Mouse (Mus musculus) spleen, adult 2 months (tissue): Measurements from ENCODE around the gene Ntm. TPM values are rescaled to one million over a fixed set of nuclear protein-coding genes. Genes with fewer than 3 reads are reported as not detected.

Source experiments
- DNase-seq, 2 experiments: peaks; one replicate each; pipeline versions ENCODE4 v3.0.0 to v3.0.0-alpha.2; 2012 to 2021; ENCODE audit warnings: low spot score in 2 of 2, low read depth in 1 of 2
- H3K27ac ChIP-seq: fragments of 200-500 bp; 2 replicates; pipeline ENCODE4 v1.5.1; 2012; ENCODE audit warnings: low read length, inconsistent platforms; ENCODE audit not compliant: insufficient read depth
- H3K27me3 ChIP-seq: fragments of 200-500 bp; 2 replicates; pipeline ENCODE4 v1.6.1; 2012; ENCODE audit warnings: mild to moderate bottlenecking, moderate library complexity, low read length, inconsistent platforms; ENCODE audit not compliant: control insufficient read depth, insufficient read depth
- H3K36me3 ChIP-seq: fragments of 200-500 bp; 2 replicates; pipeline ENCODE4 v1.6.1; 2012; ENCODE audit warnings: mild to moderate bottlenecking, low read length, inconsistent platforms; ENCODE audit not compliant: control insufficient read depth, insufficient read depth
- H3K4me1 ChIP-seq: fragments of 200-500 bp; 2 replicates; pipeline ENCODE4 v1.6.1; 2011; ENCODE audit warnings: inconsistent platforms; ENCODE audit not compliant: control insufficient read depth, insufficient read depth, insufficient read length
- H3K4me3 ChIP-seq: fragments of 200-500 bp; 2 replicates; pipeline ENCODE4 v1.5.1; 2011; ENCODE audit warnings: mild to moderate bottlenecking, inconsistent platforms; ENCODE audit not compliant: insufficient read depth, insufficient read length; ENCODE audit errors: extremely low read depth
- CTCF ChIP-seq: fragments of 200-500 bp; IDR thresholded peaks from 2 replicates; pipeline ENCODE4 v1.5.1; 2011; ENCODE audit warnings: mild to moderate bottlenecking, inconsistent platforms; ENCODE audit not compliant: insufficient read depth, insufficient read length, insufficient replicate concordance; ENCODE audit errors: extremely low read depth
- POLR2A ChIP-seq: fragments of 200-500 bp; IDR thresholded peaks from 2 replicates; pipeline ENCODE4 v1.6.1; 2011; ENCODE audit warnings: low read depth, low read length, inconsistent platforms
- WGBS: fragments of 180-500 bp; shearing (Covaris S2); methylation state at CpG from one replicate; pipeline ENCODE4 v1.1.7; 2018; 5-methylcytosine and 5-hydroxymethylcytosine counted together
- polyA plus RNA-seq: library from polyadenylated mRNA; depleted of rRNA; stranded (reverse); fragments of >200 nt; gene quantifications from 2 replicates; pipeline ENCODE4 v1.2.3, GENCODE M21; 2012

Gene Ntm
- polyA plus RNA-seq, 1 experiment, result 0.18 TPM

DNA sequence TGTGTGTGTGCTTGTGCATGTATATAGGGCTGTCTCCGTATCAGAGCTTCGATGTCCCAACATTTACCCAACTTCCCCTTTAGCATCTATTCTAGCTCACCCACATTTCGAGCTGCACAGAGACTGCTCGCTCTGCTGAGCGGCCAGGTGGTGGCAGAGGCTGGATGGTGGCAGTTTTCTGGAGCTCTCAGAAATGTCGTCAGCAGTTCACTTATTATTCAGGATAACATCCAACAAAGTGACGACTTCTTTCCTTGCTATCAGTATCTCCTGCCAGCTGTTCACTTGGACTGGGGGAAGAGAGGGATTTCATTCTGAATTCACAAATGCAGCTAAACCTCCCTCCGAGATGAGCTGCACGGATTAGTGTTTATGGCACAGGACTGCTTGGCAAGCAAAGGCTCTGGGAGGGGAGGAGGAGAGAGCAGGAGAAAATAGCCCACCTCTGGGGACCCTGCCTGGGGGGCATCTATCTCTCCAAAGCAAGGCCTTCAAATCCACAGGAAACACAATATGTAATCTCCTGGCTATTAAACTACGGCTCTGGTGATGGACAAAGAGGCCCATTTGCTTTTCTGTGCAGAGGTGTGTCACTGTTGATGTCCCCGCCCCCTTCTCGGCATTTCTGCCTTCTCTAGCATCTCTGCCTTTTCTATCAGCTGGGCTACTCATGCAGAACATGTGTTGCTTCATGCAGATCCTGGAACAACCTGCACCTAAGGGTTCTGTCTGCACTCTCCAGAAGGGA, 159.8 kb downstream of the Ntm start:
- 44% methylated on average over 12 of the region's 12 CpGs for WGBS
- no peaks in the 10 kb centered on the region for H3K4me1 ChIP-seq
- H3K27me3 ChIP-seq, result no peaks in the 10 kb centered on the region
- no peak for TF ChIP-seq CTCF
- TF ChIP-seq POLR2A, result no peak
- no peak overlapping the region for H3K27ac ChIP-seq
- H3K4me3 ChIP-seq, result no peak overlapping the region
- no peak for DNase-seq
- no peaks in the 10 kb centered on the region for H3K36me3 ChIP-seq

- Histone ChIP-seq H3K27me3 (no peaks in the 10 kb centered on the region), H3K27ac (no peak overlapping the region), H3K36me3 (no peaks in the 10 kb centered on the region), H3K4me3 (no peak overlapping the region), H3K4me1 (no peaks in the 10 kb centered on the region)
- no peak for DNase-seq
- no peak for TF ChIP-seq CTCF
- TF ChIP-seq POLR2A, result no peak
- 84% methylated on average over 12 of the region's 12 CpGs for WGBS
Observed at GRCm38 (mm10) chr9:29802071-29802705, 160.8 kb downstream of the Ntm start.

DNA sequence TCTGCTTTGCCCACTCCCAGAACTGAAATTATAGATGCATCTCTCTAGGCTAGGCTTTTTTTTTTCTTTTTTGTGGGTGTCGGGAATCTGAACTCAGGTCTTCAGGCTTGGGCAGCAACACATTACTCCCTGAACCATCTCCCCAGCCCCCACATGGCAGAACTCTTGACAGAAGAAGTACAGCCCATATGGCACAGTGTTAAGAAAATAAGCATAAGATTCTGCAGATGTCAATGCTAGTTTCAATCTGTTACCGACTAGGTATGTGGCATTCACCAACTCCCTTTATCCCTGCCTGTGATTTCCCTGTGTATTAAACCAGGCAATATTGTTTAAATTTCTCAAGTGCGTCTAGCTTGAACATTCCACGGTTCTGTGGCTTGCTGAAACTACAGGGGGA, 166.7 kb downstream of the Ntm start:
- no peaks in the 10 kb centered on the region for H3K27me3 ChIP-seq
- no peak for DNase-seq
- H3K27ac ChIP-seq, result no peak overlapping the region
- no peaks in the 10 kb centered on the region for H3K4me1 ChIP-seq
- H3K4me3 ChIP-seq, result no peak overlapping the region
- 91% methylated on average over 4 of the region's 4 CpGs for WGBS
- TF ChIP-seq CTCF (no peak), POLR2A (no peak)
- no peaks in the 10 kb centered on the region for H3K36me3 ChIP-seq

DNA sequence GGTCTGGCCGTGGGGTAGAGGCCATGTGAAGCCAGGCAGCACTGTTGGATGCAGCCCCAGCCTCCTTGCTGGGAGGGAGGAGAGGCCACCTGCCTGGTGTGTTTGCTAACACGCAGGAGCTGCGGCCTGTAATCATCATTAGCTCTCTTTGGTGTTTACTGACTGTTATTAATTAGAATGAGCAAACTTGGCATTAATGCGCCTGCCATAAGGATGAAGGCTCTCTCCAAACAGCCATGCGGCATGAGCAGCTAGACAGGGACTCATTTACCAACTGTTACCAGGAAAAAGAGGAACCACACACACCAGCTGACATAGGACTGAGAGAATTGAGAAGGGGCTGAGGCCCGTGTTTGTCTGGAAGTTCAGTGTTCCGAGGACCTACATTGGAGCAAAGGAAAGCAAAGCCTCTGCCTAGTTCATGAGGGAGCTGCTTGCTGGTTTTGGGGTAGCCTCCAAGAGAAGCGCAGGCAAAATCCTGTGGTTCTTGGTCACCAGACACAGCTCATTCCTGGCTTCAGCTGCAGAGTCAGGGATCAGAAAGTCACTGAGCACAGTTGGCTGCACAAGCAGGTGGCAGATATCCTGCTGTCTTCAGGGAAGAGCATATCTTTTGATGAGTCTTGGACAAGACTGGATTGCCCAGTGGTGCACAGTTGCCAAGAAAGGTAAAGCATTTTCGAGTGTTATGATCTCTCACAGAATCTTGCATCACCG, 171.6 kb downstream of the Ntm start:
- no peak overlapping the region for H3K4me3 ChIP-seq

GRCm38 (mm10) chr9:29790017-29790416, 172.9 kb downstream of the Ntm start:
- WGBS, result 15% methylated on average over 4 of the region's 4 CpGs
- H3K4me1 ChIP-seq, result no peaks in the 10 kb centered on the region
- no peak overlapping the region for H3K4me3 ChIP-seq
- no peak for DNase-seq
- TF ChIP-seq CTCF (no peak), POLR2A (no peak)
- no peaks in the 10 kb centered on the region for H3K36me3 ChIP-seq
- H3K27me3 ChIP-seq, result no peaks in the 10 kb centered on the region
- no peak overlapping the region for H3K27ac ChIP-seq

More for the DNA sequence above, 171.6 kb downstream of the Ntm start:
- Histone ChIP-seq H3K27ac (no peak overlapping the region), H3K36me3 (no peaks in the 10 kb centered on the region), H3K4me1 (no peaks in the 10 kb centered on the region), H3K27me3 (no peaks in the 10 kb centered on the region)
- 56% methylated on average over 10 of the region's 10 CpGs for WGBS
- TF ChIP-seq POLR2A (no peak), CTCF (no peak)
- DNase-seq, result no peak

DNA sequence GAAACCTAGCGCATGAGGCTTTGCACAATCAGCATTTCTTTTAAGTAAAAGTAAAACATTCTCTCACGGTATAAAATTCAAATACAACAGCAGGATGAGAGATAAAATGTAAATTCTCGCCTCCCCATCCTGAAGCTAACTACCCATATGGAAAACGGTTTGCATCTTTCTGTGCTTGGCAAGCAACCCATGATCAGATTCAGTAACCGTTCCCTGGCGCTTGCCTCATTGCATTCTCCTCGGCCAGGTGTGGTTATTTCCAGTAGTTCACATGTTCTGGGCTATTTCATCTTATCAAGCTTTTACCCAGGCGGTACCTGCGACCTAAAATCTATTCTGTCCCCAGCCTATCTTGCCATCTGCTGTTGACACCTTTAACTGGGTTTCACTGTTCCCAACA, 174.1 kb downstream of the Ntm start:
- no peaks in the 10 kb centered on the region for H3K4me1 ChIP-seq
- H3K4me3 ChIP-seq, result no peak overlapping the region
- no peak for DNase-seq
- no peaks in the 10 kb centered on the region for H3K27me3 ChIP-seq
- H3K27ac ChIP-seq, result no peak overlapping the region
- TF ChIP-seq POLR2A, result no peak
- TF ChIP-seq CTCF, result no peak
- no peaks in the 10 kb centered on the region for H3K36me3 ChIP-seq
- WGBS, result 92% methylated on average over 9 of the region's 9 CpGs

GRCm38 (mm10) chr9:29787408-29787807, 175.5 kb downstream of the Ntm start:
- no peak for DNase-seq
- WGBS, result 69% methylated on average over 4 of the region's 4 CpGs
- H3K36me3 ChIP-seq, result no peaks in the 10 kb centered on the region
- TF ChIP-seq POLR2A (no peak), CTCF (no peak)
- H3K4me3 ChIP-seq, result no peak overlapping the region
- no peak overlapping the region for H3K27ac ChIP-seq
- H3K27me3 ChIP-seq, result no peaks in the 10 kb centered on the region
- H3K4me1 ChIP-seq, result no peaks in the 10 kb centered on the region; the same call in 1 of the 2 replicates
